Mouse (Mus musculus): Measurements from ENCODE around the gene Gpr89.

DNA sequence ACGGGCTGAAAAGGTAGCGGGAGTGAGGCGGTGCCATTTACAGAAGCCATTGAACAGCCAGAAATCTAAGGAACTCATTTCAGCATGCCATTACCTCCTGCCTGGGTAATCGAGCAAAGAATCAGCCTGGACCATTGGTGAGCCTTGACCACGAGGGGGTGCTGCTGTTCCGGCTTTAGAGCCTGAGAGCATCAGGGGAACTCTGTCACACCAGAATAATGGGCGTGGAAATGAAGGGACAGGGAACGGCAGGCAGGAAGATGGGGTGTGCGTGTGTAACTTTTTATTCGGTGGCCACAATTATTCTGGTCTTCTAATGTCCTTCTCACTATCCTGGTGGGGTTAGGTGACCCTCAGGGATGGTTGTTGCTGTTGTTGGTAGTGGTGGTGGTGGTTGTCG, 33.6 kb upstream of the Gpr89 start:
- TF ChIP-seq CTCF (IDR thresholded peaks at IDR 0.05; ENCODE audit: extremely low read depth, insufficient read depth, low read length) (peak; percentile 98), POLR2A (IDR thresholded peaks at IDR 0.05; ENCODE audit: extremely low read depth, insufficient read depth, low read length) (no peak)
